Mouse (Mus musculus): ENCODE data around the gene Cdc42bpg.

Cdc42bpg gene

DNA sequence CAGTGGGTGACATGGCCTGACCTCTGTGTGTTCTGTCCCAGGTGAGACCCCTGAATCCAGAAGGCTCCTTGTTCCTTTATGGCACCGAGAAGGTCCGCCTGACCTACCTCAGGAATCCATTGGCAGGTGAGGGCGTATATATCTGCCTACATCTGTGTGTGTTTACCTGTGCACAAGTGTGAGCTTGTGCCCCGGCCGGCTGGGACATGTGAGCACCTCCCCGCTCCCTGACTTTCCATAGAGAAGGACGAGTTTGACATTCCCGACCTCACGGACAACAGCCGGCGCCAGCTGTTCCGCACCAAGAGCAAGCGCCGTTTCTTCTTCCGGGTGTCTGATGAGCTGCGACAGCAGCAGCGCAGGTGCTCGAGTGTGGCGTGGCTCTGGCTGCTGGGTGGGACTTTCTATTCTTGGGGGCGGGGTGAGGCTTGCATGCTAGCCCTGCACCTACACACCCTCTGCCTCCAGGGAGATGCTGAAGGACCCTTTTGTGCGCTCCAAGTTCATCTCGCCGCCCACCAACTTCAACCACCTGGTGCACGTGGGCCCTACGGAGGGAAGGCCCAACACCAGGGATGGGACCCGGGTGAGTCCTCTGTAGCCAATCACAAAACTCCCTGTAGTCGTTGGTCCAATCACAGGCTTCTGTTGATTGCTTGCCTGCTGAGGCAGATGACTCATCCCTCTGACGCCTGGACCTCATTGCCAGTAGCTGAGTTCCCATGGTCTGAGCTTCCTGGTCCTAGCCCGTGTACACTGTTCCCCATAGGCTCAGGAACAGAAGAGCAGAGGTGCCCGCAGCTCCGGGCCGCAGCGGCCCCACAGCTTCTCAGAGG, 15.7 kb downstream of the Cdc42bpg start:
- intact Hi-C loops (cut with DNase I): no loop called here

DNA sequence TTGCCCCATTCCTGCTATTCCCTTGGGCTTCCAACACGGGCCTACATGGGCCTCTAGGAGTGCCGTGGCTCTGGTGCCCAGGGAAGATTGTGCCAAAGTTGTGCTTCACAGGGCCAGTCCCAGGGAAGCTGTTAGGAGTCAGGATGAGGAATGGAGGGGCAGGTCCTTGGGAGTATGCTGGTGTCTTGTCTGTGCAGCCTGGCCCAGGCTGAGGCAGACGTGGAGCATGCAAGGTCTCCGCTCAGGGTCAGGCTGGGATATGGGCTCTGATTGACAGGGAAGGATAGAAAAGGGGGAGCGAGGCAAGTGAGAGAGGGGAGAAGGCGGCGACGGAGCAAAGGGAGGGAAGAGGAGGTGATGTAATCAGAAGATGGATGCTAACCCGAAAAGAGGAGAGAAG, 18.5 kb downstream of the Cdc42bpg start:
- intact Hi-C loops (cut with DNase I): no loop called here

DNA sequence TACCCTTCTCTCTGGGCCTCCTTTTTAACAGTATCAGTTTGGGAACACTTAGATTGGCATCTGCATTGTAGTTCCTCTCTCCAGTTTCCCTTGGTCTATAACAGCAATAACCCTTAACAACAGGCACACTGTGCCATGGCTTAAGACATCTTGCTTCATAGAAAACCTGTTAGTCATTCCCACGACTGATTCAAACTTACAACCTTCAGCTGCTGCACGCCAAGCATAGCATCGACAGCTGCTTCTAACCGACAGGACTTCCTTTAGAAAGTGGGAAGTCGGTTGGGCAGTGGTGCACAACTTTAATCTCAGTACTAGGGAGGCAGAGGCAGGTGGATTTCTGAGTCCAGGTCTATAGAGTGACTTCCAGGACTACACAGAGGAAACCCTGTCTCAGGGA, 24.9 kb downstream of the Cdc42bpg start:
- intact Hi-C loops (cut with DNase I): loop anchor here (2.0 kb wide), 1 partner anchor 62 kb away; no protein-coding TSS in a partner anchor

DNA sequence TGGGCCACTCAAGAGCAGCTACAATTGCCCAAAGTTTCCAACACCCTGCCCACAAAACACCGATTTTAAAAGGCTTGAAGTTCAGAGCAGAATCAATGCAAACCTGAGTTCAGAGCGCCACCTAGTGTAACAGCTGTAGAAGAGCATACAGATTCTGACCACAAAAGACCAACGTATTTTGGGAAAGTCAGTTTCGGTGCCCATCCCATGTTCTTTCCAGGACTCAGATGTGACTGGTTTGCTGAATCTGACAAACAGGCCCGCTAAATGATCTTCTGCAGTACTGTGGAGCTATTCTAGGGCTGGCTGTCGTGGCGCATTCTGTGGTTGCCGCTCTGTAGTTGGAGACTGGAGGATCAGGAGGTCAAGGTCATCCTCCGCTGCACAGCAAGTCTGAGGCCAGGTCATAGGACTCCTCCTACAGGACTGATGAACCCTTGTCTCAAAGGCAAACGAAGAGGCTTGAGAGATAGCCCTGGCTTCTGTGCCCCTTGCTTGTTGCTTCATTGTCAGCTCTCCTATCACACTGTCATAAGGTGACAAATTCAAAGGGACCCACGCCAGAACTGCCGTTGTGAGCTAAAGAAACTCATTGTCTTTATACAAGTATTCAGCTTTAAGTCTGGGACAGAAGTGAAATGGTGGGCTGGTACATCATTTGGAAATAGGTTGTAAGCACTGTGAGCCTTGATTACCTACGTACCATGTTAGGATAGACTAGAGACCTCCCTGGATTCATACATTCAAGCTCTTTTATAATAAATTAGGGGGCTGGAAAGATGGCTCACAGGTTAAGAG, 25.7 kb downstream of the Cdc42bpg start:
- intact Hi-C loops (cut with DNase I): loop anchor here (2.0 kb wide), 1 partner anchor 63 kb away; no protein-coding TSS in a partner anchor

DNA sequence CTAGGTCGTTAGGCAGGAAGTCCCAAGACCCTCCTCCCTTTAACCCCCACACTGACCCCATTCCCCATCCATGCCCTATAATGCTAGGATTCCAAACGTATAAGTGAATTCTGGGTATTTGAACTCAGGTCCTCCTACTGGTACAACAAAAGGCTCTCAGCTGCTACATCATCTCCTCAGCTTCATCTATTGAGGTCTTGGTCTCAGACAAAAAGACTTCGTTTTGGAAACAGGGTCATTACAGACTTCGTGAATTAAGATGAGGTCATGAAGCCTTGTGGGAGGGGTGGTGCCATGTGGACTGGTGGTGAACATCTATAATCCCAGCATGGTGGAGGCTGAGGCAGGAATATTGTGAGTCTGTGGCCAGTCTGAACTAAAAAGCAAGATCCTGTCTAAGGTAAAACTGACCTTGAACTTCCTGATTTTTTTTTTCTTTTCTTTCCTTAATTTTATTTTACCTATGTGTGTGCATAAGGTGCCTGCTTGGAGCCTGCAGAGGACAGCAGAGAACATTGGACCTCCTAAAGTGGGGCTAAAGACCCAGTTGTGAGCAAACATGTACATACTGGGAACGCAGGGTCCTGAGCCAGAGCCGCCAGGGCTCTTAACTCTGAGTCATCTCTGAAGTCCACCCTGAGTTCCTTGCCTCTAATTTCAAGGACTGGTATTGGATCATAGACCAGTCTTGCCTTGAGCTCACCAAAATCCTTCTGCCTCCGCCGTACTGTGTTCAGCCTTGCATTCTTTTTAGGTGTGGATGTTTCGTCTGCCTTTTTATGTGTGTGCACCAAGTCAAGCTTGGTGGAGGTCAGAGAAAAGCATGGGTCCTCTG, 27.7 kb downstream of the Cdc42bpg start:
- intact Hi-C loops (cut with DNase I): loop anchor here (2.0 kb wide), 1 partner anchor 27 kb away; the partner anchor contains the start of gene Cdc42bpg

DNA sequence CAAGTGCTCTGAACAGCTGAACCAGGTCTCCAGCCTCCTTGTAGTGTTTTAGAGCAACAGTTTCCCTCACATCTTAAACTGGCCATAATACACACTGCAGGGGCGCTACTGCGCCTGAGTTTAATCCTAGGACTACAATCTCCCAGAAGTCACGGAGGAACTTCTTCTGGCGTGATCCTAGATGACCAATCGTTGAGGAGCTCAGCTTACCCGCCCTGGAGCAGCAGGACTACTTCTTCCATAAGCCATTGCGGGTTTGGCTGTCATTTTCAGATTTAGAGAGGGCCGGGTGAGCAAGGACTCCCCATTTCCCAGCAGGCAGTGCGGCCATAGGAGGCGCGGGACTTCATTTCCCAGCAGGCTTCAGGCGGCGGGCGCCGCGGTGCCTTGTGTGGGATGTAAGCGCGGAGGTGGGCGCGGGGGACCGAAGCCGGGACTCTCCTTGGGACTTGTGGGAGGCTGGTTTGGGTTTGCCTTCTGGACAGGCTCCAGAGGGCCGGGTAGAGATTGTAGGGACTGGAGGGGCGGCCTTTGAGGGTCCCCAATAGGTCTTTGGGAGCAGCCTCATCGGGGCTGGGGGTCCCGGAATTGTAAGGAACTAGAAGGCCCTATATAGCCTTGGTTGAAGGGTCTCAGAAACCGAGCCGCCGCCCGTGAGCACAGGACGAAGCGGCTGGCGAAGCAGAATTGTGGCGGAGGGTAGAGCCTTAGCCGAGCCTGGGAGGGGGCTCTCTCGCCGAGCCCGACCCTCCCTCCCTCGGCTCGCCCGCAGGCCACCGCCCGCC, 28.6 kb downstream of the Cdc42bpg start, which contains the start of gene Men1:
TSS of gene Men1 (plus strand) at position 307 of the 785 bp plus-strand sequence.
- intact Hi-C loops (cut with DNase I): loop anchor here (2.0 kb wide), 1 partner anchor 28 kb away; the partner anchor contains the start of gene Cdc42bpg

DNA sequence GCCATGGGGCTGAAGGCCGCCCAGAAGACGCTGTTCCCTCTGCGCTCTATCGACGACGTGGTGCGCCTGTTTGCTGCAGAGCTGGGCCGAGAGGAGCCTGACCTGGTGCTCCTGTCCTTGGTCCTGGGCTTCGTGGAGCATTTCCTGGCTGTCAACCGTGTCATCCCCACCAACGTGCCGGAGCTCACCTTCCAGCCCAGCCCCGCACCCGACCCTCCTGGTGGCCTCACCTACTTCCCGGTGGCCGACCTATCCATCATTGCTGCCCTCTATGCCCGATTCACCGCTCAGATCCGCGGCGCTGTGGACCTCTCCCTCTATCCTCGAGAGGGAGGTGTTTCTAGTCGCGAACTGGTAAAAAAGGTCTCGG, 29.2 kb downstream of the Cdc42bpg start:
- intact Hi-C loops (cut with DNase I): loop anchor here (2.0 kb wide), 1 partner anchor 29 kb away; the partner anchor contains the start of gene Cdc42bpg

DNA sequence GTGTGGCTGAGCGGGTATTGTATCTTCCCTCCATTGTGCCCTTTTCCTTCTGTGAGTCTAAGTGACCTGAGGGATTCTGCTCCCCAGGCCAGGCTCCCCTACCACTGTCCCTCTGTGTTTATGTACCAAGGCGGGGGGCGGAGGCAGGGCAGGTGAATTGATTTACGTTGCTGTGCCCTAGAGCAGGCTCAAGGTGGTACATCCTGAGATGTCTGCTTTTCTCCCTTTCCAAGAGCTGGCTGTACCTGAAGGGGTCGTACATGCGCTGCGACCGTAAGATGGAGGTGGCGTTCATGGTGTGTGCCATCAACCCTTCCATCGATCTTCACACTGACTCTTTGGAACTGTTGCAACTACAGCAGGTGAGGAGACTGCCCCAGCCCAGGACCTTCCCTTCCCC, 30.7 kb downstream of the Cdc42bpg start:
- intact Hi-C loops (cut with DNase I): no loop called here

DNA sequence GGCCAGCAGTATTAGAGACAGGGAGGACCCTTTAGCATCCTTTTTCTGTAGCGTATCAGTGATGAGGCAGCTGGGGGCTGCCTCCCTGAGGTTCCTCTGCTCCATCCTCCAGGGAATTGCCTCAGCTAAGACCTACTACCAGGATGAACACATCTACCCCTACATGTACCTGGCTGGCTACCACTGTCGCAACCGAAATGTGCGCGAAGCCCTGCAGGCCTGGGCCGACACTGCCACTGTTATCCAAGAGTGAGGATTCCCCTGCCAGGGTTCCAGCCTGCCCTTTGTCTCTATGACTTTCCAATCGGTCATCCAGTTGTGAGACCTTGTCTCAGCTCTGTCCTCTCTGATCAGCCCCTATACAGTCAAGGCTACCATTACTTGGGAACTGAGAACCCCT, 31.9 kb downstream of the Cdc42bpg start:
- intact Hi-C loops (cut with DNase I): no loop called here

DNA sequence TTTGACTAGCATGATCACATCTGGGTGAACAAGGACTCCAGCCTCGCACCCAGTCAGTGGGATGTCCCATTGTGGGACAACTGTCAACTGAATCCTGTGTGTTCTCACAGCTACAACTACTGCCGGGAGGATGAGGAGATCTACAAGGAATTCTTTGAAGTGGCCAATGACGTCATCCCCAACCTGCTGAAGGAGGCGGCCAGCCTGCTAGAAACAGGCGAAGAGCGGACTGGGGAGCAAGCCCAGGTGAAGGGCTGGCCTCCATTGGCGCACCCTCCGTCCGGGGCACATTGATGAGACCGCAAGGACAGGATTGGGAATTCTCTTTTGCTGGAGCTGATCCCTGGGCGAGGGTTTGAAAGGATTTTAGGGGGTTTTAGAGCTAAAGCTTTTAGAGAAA, 32.5 kb downstream of the Cdc42bpg start:
- intact Hi-C loops (cut with DNase I): no loop called here

DNA sequence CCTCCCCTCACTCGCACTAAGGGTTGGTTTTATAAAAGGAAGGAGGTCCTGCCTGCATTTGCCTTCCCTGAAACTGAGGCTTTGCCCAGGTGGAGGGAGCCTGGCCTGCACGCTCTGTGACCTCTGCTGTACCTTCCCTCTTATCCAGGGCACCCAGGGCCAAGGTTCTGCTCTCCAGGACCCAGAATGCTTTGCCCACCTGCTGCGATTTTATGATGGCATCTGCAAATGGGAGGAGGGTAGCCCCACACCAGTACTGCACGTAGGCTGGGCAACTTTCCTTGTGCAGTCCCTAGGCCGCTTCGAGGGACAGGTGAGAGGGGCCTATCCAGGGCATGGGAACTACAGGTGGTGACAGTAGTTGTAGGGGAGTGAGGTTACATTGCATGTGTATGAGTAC, 32.9 kb downstream of the Cdc42bpg start:
- intact Hi-C loops (cut with DNase I): no loop called here

DNA sequence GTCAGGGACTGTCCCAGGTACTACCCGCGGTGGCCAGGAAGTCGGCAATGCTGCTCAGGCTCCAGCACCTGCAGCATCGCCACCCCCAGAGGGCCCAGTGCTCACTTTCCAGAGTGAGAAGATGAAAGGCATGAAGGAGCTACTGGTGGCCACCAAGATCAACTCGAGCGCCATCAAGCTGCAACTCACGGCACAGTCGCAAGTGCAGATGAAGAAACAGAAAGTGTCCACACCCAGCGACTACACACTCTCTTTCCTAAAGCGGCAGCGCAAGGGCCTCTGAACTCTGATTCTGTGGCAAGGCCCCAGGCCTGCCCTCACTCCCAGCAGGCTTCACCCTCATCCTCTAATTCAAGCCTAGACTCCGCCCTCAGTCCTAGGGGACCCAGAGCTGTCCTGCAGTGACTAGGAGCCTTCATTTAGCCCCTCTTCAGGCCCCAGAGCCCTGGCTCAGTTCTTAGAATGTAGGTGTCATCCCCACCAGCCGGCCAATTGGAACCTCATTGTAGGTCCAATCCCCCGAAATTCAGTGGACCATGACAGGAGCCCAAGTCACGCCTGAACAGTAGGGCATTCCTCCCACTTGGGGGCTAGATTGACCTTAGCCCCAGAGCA, 33.7 kb downstream of the Cdc42bpg start:
- intact Hi-C loops (cut with DNase I): no loop called here

DNA sequence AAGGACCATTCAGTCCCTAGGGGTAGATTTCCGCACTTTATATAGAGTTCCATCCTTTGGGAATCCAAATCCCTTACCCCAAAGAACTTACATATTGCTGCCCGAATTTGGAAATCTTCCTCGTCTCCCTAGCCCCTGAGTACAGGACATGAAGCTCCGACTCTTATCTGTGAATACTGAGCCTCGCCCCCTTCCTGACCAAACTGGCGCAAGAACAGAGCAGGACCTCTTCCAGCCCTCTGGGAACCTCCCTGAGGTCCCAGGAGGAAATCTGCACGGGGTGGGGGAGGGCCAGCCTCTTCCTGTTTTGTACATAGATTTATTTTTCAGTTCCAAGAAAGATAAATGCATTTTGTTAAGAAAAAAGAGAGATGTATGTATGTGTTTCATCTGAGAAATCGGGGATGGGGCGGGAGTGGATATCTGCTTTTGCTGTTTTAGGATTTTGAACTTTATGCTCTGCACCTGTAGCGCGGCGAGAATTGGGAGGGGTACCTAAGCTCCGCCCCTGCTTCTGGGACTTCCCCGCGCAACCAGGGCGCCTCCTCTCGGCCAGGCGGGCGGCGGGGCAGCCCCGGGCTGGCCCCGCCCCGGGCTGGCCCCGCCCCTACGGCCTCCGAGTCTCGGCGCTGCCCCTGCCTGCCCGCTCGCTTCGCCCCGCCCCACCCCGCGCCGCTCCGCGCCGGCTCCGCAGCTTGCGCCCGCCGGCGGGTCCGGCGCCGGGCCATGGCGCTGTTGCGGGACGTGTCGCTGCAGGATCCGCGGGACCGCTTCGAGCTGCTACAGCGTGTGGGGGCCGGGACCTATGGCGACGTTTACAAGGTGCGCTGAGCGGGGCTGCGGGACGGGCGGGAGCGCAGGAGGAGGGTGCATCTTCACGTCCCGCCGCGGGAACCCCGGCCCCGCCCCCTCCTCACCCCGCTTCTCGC, 34.5 kb downstream of the Cdc42bpg start, which contains the start of gene Map4k2:
TSS of gene Map4k2 (plus strand) at position 612 of the 929 bp plus-strand sequence.
- intact Hi-C loops (cut with DNase I): no loop called here

DNA sequence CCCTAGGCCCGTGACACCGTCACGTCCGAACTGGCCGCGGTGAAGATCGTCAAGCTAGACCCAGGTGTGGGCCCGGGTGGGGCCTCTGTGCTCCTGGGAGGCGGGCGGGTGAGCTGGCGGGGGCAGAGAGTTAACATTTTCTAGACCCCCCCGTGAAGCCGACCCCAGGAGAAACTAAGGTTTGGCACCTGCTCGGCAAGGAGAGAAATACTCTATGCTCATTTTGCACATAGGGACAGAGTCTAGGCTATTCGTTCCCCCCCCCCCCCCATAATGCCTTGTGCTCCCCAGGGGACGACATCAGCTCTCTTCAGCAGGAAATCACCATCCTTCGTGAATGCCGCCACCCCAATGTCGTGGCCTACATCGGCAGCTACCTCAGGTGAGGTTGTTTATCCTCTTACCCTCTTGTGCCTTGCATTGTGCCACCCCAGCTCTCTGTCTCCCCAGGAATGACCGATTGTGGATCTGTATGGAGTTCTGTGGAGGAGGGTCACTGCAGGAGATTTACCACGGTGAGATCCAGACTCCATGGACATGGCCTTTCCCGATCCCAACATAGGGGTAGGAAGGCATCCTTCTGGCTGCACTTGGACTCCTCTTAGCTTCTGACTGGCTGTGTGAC, 35.3 kb downstream of the Cdc42bpg start:
- intact Hi-C loops (cut with DNase I): no loop called here

DNA sequence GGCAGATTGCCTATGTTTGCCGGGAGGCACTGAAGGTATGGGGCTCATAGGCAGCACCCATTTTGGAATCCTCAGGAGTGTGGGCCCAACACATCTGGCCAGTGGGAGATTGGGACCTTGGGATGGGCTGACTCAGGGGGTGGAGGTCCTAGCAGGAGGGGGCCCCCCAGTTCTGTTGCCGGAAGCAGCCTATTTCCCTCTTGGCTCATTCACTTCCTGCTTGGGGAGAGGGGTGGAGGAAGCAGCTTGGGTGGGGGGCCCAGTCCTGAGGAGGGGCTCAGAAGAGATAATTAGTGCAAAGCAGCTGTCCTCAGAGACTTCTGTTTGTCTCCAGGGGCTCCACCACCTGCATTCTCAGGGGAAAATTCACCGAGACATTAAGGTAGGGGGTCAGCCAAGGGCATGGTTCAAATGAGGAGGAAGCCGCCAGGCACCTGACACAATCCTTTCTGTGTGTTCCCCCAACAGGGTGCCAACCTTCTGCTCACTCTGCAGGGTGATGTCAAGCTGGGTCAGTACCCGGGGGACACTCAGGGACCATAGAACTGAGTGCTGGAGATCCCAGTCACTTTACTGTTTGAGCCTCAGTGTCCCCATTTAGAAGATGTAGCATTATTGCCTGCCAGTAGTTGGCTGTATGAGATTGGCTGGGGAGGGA, 36.1 kb downstream of the Cdc42bpg start:
- intact Hi-C loops (cut with DNase I): no loop called here

DNA sequence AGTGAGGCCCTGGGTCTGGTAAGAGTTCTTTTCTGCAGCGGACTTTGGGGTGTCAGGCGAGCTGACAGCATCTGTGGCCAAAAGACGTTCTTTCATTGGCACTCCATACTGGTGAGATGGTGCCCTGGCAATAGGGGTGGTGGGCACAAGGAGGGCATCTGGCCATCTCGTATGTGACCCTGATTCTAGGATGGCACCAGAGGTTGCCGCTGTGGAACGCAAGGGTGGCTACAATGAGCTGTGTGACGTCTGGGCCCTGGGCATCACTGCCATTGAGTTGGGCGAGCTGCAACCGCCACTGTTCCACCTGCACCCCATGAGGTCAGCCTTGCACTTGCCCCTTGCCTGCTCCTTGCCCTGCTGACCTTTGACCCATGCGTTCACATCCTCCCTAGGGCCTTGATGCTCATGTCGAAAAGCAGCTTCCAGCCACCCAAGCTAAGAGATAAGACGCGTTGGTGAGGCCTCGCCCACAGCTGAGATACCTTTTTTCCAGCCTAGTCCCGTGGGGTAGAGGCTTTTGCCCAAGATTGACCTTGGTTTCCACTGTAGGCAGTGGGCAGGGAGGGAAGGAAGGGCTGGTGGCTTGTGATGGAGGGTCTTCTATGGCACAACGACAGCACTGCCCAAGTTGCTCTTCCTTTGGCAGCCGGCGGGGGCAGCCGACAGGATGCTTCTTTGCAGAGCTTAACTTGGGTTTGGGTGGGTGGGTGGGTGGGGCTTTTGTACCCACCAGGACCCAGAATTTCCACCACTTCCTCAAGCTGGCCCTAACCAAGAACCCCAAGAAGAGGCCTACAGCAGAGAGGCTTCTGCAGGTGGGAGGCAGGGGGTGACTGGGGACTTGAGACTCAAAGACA, 37.0 kb downstream of the Cdc42bpg start:
- intact Hi-C loops (cut with DNase I): no loop called here

DNA sequence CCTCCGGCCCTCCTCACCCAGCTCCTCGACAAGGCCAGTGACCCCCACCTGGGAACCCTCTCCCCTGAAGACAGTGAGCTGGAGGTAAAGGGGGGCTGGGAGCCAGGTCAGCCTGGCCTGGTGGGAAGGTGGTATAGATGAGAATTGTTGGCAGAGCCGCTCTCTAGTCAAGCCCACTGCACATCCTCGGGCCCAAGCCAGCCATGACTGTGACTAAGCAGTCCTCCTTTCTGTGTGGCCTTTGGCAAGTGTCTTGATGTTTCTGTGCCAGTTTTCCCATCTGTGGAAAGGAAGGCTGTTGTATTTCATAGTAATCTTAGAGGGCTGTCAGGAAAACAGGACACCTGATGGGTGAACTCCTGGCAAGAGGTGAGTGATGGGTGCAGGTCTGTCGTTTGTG, 37.7 kb downstream of the Cdc42bpg start:
- intact Hi-C loops (cut with DNase I): no loop called here

Data from adrenal gland (tissue).